Mouse (Mus musculus): ENCODE measurements at regions not wholly inside any gene's neighbourhood (a gene's known extent, or its start where the extent isn't known, plus 50 kb on each side); places are given as distances from the start of the nearest gene placed in this dataset.
"Not testable (repeated sequence)": the region's sequence is repeated elsewhere in the genome, so short reads cannot be mapped to it uniquely, and the experiment has no call there.

DNA sequence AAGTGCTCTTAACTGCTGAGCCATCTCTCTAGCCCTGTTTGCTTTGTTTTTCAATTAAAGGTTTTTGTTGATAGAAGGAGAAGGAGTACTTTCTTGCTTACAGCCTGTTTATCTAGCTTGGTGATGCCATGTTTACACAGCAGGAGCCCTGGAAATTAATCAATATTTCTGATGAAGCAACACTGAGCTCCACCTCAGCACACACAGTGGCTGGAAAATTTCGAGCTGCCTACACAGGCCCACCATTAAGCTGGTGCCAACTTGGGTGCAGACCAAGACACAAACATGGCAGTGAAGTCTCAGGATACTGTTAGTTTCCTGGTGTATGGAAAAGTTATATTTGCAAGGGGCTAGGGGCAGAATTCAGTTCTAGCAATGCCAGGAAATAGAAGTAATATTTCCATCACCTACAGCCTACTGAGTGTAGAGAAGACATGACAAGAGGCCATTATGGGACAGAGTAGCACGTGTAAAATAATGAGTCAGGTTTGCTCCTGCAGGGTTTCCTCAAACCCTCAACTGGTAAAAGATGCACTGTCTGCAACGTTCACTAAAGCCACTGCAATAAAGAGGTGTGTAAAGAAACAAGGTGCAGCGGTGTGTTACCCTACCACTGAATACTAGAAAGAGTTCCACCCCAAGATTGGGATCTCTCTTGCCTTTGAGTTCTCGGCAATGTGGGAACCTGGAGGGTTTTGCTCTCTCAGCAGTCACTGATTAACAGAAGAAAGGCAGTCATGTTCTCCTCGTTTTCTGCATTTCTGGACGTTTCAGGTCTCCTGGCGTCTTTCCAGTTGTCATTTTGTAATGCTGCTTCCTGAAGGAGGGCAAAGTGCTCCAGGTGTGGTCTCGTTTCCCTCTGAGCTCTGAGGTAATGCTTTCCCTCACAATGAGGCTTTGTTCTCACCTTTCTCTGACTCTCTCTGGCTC, 108.8 kb upstream of the Fhl2 start:
- no peak for DNase-seq (ENCODE audit: low spot score in 2 of 2)

DNA sequence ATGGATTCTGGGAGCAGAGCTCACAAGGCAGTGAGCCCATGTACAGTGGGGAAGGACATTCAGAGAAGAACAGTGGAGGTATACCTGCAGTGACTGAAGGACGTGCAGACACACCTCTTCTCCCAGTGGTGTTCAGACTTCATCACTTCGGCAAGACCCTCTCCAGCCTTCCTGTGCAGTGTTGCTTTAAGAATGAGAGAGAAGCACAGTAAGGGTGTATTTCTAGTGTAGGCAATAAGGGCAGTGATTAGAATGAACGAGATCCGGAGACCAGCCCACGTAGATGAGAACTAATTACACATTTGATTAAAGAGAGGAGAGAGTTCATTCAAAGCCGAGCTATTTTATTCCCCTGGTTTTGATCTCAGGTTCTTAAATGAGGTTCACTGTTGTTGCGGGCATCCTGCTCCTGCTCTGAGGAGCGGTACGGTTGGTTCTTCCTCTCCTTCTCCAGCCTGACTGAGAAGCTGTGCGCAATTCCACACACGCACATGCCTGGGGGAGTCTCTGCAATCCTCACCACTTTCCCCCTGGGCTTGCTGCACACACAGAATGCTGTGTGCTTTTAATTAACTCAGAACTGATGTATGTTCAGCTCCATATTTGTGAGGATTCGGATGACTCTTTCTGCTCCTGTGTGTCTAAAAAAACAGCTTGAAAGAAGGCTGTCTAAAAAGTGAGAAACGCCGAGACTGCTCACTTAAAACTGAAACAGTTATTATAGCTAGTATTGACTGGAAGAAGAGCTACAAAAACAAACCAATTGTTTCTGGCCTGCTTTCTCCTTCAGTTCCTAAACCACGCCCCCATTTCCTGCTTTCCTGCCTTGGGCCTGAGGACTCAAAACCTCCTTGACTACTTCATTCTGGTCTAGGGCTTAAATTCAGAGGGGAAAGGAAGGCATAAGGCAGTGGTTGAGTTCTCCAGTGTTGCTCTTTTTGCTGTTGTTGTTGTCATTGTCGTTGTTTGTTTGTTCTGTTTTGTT, 114.2 kb upstream of the Fhl2 start:
- DNase-seq (ENCODE audit: low spot score in 2 of 2) = no peak

DNA sequence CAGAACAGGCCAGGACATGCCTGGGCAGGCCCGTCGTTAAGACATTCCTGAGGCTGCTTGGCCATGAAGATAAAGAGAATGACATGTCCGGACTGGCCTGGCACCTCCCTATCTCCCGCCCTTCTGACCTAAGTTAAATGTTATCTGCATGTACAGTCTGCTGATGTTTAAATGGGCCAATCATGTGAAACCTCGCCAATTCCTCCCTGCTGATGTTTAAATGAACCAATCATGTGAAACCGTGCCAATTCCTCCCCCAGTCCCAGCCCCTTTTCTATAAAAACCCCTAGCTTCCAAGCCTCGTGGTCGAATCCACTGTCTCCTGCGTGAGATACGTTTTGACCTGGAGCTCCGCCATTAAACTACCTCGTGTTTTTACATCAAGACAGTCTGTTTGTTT, 119.5 kb upstream of the Fhl2 start:
- DNase-seq (ENCODE audit: low spot score in 2 of 2) = not testable (repeated sequence)

DNA sequence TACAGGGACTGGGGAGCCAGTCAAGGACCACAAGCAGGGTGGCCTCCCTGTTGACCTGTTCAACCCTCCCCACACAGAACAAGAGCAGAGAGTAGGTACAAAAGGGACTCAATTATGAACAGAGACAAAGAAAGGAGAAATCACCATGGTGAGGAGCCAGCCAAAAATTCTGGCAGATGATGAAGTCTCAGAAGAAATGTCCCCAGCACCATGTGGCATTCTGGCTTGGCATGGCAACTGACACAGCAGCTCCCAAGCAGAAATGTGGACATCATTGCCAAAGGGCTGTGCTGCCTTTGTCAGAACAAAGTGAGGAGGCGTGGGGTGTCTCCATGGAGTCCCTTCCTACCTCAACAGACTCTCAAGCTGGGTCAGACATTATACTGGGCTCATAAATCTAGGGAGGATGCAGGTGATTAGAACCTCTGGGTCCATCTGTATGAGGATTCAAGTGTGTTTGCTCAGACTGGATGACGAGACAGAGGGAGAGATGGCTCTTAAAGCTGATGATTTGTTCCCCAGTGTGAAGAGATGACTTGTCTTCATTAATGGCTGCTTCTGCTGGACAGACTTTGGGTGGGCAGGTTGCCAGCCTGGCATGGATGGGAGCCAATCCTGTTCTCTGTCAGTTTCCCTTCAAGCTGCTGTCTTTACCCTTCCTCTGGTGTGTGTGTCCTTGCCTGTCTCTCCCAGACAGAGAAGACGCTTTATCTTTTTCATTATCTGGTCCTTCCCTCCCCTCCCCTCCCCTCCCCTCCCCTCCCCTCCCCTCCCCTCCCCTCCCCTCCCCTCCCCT, 120.5 kb upstream of the Fhl2 start:
- no peak for DNase-seq (ENCODE audit: low spot score in 2 of 2)

DNA sequence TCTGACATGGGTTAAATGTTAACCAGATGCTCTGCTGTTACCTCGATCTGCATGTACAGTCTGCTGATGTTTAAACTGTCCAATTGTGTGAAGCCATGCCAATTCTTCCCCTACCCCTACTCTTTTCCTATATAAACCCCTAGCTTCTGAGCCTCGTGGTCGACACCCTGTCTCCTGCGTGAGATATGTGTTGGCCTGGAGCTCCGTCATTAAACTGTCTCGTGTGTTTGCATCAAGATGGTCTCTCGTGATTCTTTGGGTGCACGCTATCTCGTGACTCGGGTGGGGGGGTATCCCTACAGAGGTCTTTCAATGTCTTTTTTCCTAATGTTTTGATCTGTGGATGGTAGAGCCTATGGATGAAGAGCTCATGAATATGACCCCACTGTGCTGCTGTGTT, 110.9 kb upstream of the Nck2 start:
- DNase-seq (ENCODE audit: low spot score in 2 of 2) = not testable (repeated sequence)

DNA sequence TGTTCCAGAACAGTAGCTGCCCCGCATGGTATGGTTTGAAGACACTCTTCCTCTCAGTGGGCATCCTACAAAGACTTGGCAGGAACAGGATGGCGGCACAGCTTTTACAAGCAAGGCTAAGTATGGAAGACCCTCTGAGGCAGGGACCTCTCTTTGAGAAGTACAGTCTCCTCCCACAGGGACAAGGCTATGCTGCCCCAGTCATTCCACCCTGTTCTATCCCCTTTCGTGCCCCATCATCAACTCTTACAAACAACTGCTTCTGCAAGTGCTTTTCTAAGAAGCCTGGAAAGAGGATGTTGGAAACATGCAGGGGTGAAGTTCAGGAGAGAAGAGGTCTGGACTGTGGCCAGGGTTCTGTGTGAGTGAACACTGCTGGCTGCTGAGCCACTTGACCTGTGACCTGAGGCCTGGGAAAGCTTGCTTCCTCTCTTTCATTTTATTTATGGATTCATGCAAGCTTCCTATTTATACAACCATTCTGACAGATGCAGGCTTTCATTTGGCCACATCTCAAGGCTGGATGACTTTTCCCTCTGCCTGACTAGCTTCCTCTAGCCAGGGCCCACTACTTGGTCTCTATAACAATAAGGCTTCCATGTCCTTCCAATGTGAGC, 107.1 kb upstream of the Nck2 start:
- peak in 1 of 2 experiments; percentile 56 for DNase-seq (ENCODE audit: low spot score in 2 of 2)

DNA sequence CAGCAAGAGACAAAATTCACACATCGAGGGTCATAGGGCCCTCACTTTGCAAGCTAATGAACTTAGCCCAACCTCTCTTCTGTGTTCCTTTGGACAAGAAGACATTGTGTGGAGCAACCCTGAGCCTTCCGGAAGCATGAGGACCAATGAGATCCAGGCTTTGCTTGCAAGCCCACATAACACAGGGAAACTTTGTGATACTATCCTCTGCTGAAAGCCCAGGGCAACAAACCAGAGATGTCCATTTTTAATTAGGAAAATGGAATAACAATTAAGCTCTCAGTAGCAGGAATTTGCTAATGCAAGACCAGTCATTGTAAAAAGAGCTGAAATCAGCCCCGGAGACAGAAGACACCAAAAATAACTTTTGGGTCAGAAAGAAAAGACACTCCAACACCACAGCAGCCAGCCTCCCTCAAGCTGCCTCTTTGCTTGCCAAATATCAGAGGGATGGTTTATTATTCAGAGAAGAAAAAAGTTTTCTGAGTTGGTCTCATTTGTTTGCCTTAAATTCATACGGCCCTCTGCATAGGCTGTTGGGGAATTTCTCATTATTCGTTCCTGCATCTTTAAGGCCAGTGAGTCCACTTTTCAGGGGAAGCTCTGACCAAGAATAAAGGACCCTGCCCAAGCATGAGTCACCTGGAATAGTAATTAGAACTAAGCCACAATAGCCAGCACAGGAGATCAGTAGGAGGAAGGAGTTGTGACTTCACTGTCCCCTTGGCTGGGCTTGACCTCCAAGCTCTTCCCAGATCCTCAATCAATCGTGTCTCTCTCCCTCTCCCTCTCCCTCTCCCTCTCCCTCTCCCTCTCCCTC, 106.1 kb upstream of the Nck2 start:
- DNase-seq (ENCODE audit: low spot score in 2 of 2) = no peak

DNA sequence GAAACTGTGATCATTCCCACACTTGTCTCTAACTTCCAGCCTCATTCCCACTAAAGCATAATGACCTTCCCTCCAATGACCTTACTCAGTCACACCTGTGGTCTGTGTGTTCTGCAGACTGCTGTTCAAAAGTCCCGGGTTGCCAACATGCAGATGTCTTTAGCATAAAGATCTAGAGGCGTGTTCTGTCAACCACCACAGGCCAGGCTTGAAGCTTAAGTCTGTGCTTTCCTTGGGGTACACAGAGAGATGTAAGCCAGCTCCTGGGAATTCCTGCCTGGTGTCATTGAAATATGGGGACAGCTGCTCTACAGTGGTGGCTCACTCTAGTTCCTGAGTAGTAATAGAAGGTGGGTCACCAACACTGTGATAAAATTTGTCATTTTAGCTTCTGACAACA, 101.5 kb upstream of the Nck2 start:
- no peak for DNase-seq (ENCODE audit: low spot score in 2 of 2)

DNA sequence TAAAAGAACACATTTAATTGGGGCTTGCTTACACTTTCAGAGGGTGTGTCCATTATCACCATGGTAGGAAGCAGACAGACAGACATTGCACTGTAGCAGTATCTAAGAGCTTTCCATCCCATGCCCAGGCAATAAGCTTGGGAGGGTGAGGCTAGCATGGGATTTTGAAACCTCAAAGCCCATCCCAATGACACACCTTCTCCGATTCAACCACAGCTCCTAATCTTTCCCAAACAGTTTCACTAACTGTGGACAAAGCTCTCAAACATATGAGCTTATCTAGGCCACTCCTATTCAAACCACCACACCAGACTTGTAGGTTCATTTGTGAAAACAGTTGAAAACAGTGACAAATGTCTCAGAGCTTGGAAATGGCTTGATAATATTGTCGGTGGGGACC, 101.0 kb upstream of the Nck2 start:
- DNase-seq (ENCODE audit: low spot score in 2 of 2) = no peak

DNA sequence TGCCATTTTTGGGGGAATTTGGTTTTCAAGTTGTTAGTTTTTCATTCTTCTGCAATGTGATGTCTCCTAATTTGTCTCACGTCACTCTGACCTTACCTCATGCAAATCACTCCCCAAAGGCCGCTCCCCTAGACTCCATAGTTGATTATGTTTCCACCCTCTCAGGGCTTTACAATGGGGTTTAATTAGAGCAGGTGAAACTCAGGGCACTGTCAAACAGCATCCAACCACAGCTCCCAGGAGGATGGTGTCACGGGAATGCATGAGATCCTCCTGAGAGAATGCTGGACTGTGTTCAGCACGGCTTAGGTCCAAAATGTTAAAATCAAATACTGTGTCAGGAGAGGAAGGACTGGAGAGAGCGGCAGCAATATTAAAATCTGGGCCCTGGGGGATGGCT, 100.4 kb upstream of the Nck2 start:
- no peak for DNase-seq (ENCODE audit: low spot score in 2 of 2)

DNA sequence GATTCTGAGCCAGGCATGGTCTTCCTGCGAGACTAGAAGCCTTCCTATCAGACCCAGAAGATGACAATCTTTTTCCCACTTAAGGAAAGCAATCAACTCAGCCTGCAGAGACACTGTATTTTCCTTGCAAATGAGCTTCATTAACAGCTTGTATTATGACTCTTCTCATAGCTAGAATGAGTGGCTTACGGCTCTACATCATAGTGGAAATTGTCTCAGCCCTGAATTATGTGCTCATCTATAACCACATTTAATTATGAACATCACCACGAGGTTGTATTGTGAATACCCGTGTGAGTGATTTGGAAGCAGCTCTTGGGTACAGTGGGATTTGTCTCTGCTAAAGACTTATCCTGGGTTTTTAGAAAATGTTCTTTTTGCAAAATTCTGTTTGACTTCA, 97.2 kb upstream of the Nck2 start:
- no peak for DNase-seq (ENCODE audit: low spot score in 2 of 2)

DNA sequence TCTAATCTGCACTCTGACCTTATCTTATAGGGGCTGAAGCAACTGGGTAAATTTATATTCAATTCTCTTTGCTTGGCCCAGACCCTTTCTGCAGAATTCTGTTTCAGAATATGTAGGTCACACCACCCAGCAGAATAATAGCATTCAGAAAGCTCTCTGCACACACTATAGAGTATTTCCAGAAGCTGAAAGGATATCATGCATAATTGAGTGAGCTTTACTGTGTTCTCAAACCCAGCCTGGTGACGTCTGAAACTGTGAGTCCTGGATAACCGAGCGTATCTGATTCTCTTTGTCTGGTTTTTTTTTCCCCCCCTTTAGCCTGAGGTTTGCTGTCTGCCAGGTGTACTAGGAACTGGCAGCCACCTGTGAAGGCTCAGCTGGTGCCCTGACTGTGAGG, 94.4 kb upstream of the Nck2 start:
- no peak for DNase-seq (ENCODE audit: low spot score in 2 of 2)

DNA sequence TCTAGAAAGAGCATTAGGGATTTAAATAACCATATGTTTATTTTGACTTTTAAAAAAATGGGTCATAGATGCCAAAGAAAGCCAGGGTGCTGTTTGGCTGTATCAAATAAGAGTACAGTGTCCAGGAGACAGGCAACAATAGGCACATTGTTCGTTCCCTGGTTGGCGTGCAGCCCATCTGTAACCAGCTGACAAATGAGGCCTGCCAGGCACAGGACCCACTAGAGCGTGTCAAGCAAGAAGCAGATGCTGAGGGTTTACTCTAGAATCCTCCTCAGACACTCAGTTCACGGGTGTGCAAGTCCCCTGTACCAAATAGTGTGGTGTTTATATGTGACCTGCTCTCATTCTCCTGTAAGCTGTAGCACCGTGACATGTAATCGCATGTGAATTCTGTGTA, 86.2 kb upstream of the Nck2 start:
- DNase-seq (ENCODE audit: low spot score in 2 of 2) = peak in 1 of 2 experiments; percentile 41

DNA sequence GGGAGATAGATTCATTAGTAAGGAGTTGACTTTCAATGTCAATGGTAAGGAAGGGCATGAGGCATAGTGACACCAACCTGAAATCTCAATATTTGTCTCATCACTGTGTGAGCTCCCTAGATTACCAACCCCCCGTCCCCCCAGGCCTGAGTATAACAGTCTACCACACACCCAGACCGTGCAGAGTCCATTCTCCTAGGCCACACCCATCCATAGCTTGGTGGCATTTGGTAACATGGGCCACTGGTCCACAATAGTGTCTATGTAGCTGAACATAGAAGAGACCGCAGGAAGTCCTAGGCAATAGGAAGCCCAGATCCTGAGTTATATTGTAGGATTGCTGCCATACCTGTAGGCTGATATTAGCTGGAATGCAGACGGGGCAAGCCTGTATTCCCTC, 84.7 kb upstream of the Nck2 start:
- DNase-seq (ENCODE audit: low spot score in 2 of 2) = no peak

DNA sequence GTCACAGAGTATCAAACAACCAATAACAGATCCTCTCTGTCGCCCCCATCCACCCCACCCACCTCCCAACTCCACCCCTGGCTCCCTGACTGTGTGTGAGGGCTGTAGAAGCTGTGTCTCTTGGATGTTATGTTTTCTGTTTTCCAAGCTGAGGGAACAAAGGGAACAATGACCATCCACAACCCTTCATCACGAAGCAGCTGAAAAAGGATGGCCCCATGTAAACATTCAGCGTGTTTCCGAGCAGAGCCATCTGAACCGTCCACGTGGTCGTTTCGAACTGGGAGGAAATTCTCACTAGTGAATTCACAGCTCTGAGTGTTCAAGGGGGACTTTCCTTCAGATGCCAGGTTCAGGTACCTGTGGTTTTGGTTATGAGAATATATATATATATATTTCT, 84.1 kb upstream of the Nck2 start:
- no peak for DNase-seq (ENCODE audit: low spot score in 2 of 2)

DNA sequence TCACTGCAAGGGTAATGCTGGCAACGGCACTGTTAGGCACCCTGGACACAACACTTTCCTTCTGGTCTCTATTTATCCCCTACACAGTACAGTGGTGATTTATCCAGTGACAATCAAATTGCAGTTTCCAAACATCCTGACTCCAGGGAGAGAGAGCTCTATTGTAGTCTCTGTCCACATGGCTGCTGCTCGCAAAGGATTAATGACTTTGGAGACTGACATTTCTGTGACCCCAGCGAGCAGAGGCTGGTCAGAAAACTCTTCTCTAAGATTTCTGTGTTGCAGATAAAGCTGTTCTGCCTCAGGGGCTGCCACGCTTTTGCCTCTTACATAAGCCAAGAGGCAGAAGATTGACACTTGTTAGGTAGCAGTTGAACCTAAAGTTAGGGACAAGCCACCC, 83.6 kb upstream of the Nck2 start:
- no peak for DNase-seq (ENCODE audit: low spot score in 2 of 2)

DNA sequence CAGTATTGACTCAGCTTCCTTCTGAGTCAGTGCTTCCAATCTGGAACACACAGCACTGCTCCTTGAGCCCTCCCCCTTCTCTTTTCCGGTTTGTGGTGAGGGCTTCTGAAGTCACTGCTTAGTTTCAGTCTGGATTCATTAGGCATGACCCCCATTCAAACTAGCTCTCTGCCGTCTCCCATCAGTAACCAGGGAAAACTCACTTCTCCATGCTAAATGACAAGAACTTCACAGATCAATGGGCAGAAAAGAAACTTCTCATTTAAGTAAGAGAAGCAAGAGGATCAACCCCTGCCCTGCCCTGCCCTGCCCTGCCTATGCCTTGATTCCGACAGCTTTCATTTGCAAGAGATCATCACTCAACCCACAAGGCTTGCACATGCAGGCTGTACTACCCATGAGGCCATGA, 82.9 kb upstream of the Nck2 start:
- DNase-seq (ENCODE audit: low spot score in 2 of 2) = no peak

DNA sequence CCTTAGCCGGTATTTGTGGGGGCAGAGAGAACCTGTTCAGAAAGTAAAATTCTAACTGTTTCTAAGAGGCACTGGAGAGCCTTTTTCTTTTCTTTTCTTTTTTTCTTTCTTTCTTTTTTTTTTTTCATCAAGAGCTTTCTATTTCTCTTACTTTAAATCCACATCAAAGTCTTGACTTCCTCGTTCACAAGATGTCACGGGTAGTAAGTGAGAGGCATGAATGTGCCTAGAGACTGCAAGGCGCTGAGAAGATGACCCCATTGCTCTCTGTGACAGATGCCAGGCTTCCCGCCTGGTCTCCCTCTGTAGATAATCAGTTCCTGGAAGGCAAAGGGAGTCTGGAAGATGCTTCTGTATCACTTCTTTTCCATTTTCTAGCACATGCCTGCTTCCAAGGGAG, 82.2 kb upstream of the Nck2 start:
- DNase-seq (ENCODE audit: low spot score in 2 of 2) = no peak

DNA sequence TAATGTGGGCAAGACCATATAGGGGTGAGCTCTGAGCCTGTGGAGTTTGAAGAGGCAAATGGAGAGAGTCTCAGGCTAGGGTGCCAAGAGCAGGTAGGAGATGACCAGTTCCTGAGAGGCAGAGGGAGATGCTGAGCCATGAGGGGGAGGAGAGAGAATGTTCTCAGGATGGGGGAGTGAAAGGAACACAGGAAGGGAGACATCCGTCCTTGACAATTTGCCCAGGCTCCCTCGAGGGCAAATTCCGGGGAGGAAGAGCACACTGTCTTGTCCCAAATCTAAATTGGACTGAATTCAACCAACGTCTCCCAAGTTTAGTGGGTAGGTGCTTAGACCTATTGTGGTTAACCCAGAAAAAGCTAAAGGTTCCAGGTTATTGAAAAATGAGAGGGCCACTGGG, 81.2 kb upstream of the Nck2 start:
- DNase-seq (ENCODE audit: low spot score in 2 of 2) = no peak

DNA sequence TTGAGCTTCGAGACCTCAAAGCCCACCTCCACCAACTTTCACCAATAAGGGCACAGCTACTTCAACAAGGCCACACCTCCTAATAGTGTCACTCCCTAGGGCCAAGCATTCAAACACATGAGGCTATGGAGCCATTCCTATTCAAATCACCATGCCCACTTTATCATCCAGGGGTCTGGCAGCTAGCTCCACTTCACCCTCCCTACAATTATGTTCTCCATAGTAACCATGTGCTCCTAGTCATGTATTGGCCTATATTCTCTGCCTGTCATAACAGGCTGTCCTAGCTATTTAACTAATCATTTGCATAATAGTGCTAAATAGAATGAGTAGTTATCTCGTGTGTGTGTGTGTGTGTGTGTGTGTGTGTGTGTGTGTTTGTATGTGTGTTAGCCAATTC, 77.9 kb upstream of the Nck2 start:
- DNase-seq (ENCODE audit: low spot score in 2 of 2) = no peak
